Mouse (Mus musculus) midbrain, embryonic 10.5 days (tissue): ENCODE results near the gene Zfp365. TPM values are rescaled to one million over a fixed set of nuclear protein-coding genes. Genes with fewer than 3 reads are reported as not detected.

Source experiments
- DNase-seq: peaks from one replicate; pipeline ENCODE4 v3.0.0-alpha.2; 2017; ENCODE audit warnings: low spot score
- H3K27ac ChIP-seq: fragments of 300-500 bp; sonication (generic); replicated peaks from 2 replicates; pipeline ENCODE4 v1.5.1; 2016; ENCODE audit warnings: mild to moderate bottlenecking
- H3K27me3 ChIP-seq: fragments of 300-500 bp; sonication (generic); 2 replicates; pipeline ENCODE4 v1.6.1; 2016; ENCODE audit warnings: low read depth, mild to moderate bottlenecking; ENCODE audit not compliant: poor library complexity, severe bottlenecking
- H3K36me3 ChIP-seq: fragments of 300-500 bp; sonication (generic); 2 replicates; pipeline ENCODE4 v1.6.1; 2016; ENCODE audit warnings: mild to moderate bottlenecking, moderate library complexity
- H3K4me1 ChIP-seq: fragments of 300-500 bp; sonication (generic); 2 replicates; pipeline ENCODE4 v1.6.1; 2016
- H3K4me3 ChIP-seq: fragments of 300-500 bp; sonication (generic); 2 replicates; pipeline ENCODE4 v1.5.1; 2016; ENCODE audit warnings: mild to moderate bottlenecking, moderate library complexity
- H3K9me3 ChIP-seq: fragments of 300-500 bp; sonication (generic); replicated peaks from 2 replicates; pipeline ENCODE4 v1.6.1; 2016; ENCODE audit warnings: mild to moderate bottlenecking
- WGBS: fragments of 180-500 bp; shearing (Covaris S2); methylation state at CpG from one replicate; pipeline ENCODE4 v1.1.7; 2016; 5-methylcytosine and 5-hydroxymethylcytosine counted together
- polyA plus RNA-seq: library from polyadenylated mRNA; unstranded; fragments of >200 nt; fragmentation: Nextera tagmentation; extraction: Ambion mirVana; gene quantifications from 2 replicates; pipeline ENCODE4 v1.2.1, GENCODE M21; 2016

Gene Zfp365
- polyA plus RNA-seq, 1 experiment from 2014 or later = 2.3 TPM

- Histone ChIP-seq H3K27me3 (no peaks in the 10 kb centered on the region), H3K4me3 (no peak overlapping the region), H3K9me3 (peaks cover 5% of the 10 kb centered on the region; the same call in 1 of the 2 replicates), H3K4me1 (no peaks in the 10 kb centered on the region), H3K27ac (no peak overlapping the region), H3K36me3 (no peaks in the 10 kb centered on the region)
- DNase-seq = no peak
- WGBS = 49% methylated on average over 7 of the region's 7 CpGs
These were observed 11.6 kb upstream of the Zfp365 start for GRCm38 (mm10) chr10:67924030-67924429.

- H3K27me3 ChIP-seq = 0 out of 2 replicates have a peak, but pooled peaks cover 7% of the 10 kb centered on the region
- peaks cover 5% of the 10 kb centered on the region; the same call in 1 of the 2 replicates for H3K9me3 ChIP-seq
- H3K4me1 ChIP-seq = 0 out of 2 replicates have a peak, but pooled peaks cover 3% of the 10 kb centered on the region
- no peak overlapping the region for H3K4me3 ChIP-seq
- DNase-seq = no peak
- no peaks in the 10 kb centered on the region for H3K36me3 ChIP-seq
- 91% methylated on average over 6 of the region's 6 CpGs for WGBS
- H3K27ac ChIP-seq = no peak overlapping the region
These were observed 9.3 kb upstream of the Zfp365 start for GRCm38 (mm10) chr10:67921777-67922176.

GRCm38 (mm10) chr10:67919706-67920105, 7.2 kb upstream of the Zfp365 start:
- Histone ChIP-seq H3K27ac (no peak overlapping the region), H3K4me3 (no peak overlapping the region), H3K9me3 (peaks cover 5% of the 10 kb centered on the region; the same call in 1 of the 2 replicates), H3K27me3 (peaks cover 20% of the 10 kb centered on the region), H3K36me3 (no peaks in the 10 kb centered on the region), H3K4me1 (0 out of 2 replicates have a peak, but pooled peaks cover 3% of the 10 kb centered on the region)
- 94% methylated on average over 4 of the region's 4 CpGs for WGBS
- DNase-seq = no peak

GRCm38 (mm10) chr10:67918194-67918899, 5.9 kb upstream of the Zfp365 start:
- no peaks in the 10 kb centered on the region for H3K9me3 ChIP-seq
- H3K36me3 ChIP-seq = no peaks in the 10 kb centered on the region
- WGBS = 82% methylated on average over 4 of the region's 4 CpGs
- H3K27me3 ChIP-seq = peaks cover 33% of the 10 kb centered on the region
- no peak for DNase-seq
- 0 out of 2 replicates have a peak, but pooled peaks cover 3% of the 10 kb centered on the region for H3K4me1 ChIP-seq
- no peak overlapping the region for H3K4me3 ChIP-seq
- no peak overlapping the region for H3K27ac ChIP-seq

GRCm38 (mm10) chr10:67917356-67917755, 4.9 kb upstream of the Zfp365 start:
- no peaks in the 10 kb centered on the region for H3K9me3 ChIP-seq
- H3K27ac ChIP-seq = no peak overlapping the region
- H3K36me3 ChIP-seq = no peaks in the 10 kb centered on the region
- WGBS = 61% methylated on average over 7 of the region's 7 CpGs
- no peak for DNase-seq
- no peak overlapping the region for H3K4me3 ChIP-seq
- H3K27me3 ChIP-seq = peaks cover 43% of the 10 kb centered on the region
- peaks cover 7% of the 10 kb centered on the region for H3K4me1 ChIP-seq

GRCm38 (mm10) chr10:67911447-67912336, 770 bp downstream of the Zfp365 start:
- peak overlapping the region; percentile 77 for H3K4me3 ChIP-seq
- no peaks in the 10 kb centered on the region; the same call in 1 of the 2 replicates for H3K36me3 ChIP-seq
- H3K27ac ChIP-seq = peak overlapping the region; percentile 84
- WGBS = 21% methylated on average over 33 of the region's 33 CpGs
- no peak for DNase-seq
- peaks cover 7% of the 10 kb centered on the region; the same call in 1 of the 2 replicates for H3K9me3 ChIP-seq
- H3K27me3 ChIP-seq = peaks cover 92% of the 10 kb centered on the region
- H3K4me1 ChIP-seq = peaks cover 14% of the 10 kb centered on the region

- DNase-seq = no peak
- peaks cover 100% of the 10 kb centered on the region for H3K27me3 ChIP-seq
- H3K4me3 ChIP-seq = no peak overlapping the region
- H3K27ac ChIP-seq = no peak overlapping the region
- no peaks in the 10 kb centered on the region; the same call in 1 of the 2 replicates for H3K36me3 ChIP-seq
- WGBS = 90% methylated on average over 4 of the region's 4 CpGs
- H3K9me3 ChIP-seq = peaks cover 7% of the 10 kb centered on the region; the same call in 1 of the 2 replicates
- H3K4me1 ChIP-seq = peaks cover 14% of the 10 kb centered on the region
These were observed 4.5 kb downstream of the Zfp365 start for GRCm38 (mm10) chr10:67907931-67908330.

GRCm38 (mm10) chr10:67906926-67907325, 5.5 kb downstream of the Zfp365 start:
- Histone ChIP-seq H3K36me3 (no peaks in the 10 kb centered on the region; the same call in 1 of the 2 replicates), H3K27ac (no peak overlapping the region), H3K4me3 (no peak overlapping the region), H3K27me3 (peaks cover 100% of the 10 kb centered on the region), H3K9me3 (peaks cover 7% of the 10 kb centered on the region; the same call in 1 of the 2 replicates), H3K4me1 (peaks cover 7% of the 10 kb centered on the region)
- DNase-seq = no peak
- WGBS = 95% methylated on average over 2 of the region's 2 CpGs

- H3K27me3 ChIP-seq = peaks cover 95% of the 10 kb centered on the region
- peaks cover 10% of the 10 kb centered on the region for H3K4me1 ChIP-seq
- H3K27ac ChIP-seq = no peak overlapping the region
- DNase-seq = no peak
- no peaks in the 10 kb centered on the region; the same call in 1 of the 2 replicates for H3K36me3 ChIP-seq
- no peak overlapping the region for H3K4me3 ChIP-seq
- 85% methylated on average over 4 of the region's 4 CpGs for WGBS
- peaks cover 7% of the 10 kb centered on the region; the same call in 1 of the 2 replicates for H3K9me3 ChIP-seq
These were observed 6.4 kb downstream of the Zfp365 start for GRCm38 (mm10) chr10:67906063-67906462.

GRCm38 (mm10) chr10:67903387-67903786, 9.1 kb downstream of the Zfp365 start:
- peaks cover 95% of the 10 kb centered on the region for H3K27me3 ChIP-seq

GRCm38 (mm10) chr10:67901179-67901578, 11.3 kb downstream of the Zfp365 start:
- H3K27me3 ChIP-seq = peaks cover 95% of the 10 kb centered on the region
- H3K4me1 ChIP-seq = peaks cover 14% of the 10 kb centered on the region
- peak; percentile 56 for DNase-seq
- no peak overlapping the region for H3K27ac ChIP-seq
- H3K4me3 ChIP-seq = no peak overlapping the region
- 7% methylated on average over 5 of the region's 5 CpGs for WGBS
- H3K9me3 ChIP-seq = 0 out of 2 replicates have a peak, but pooled peaks cover 2% of the 10 kb centered on the region
- no peaks in the 10 kb centered on the region for H3K36me3 ChIP-seq

More at GRCm38 (mm10) chr10:67903387-67903786, 9.1 kb downstream of the Zfp365 start:
- Histone ChIP-seq H3K27ac (no peak overlapping the region), H3K4me1 (peaks cover 14% of the 10 kb centered on the region), H3K36me3 (no peaks in the 10 kb centered on the region; the same call in 1 of the 2 replicates), H3K9me3 (peaks cover 9% of the 10 kb centered on the region; the same call in 1 of the 2 replicates), H3K4me3 (no peak overlapping the region)
- 86% methylated on average over 7 of the region's 7 CpGs for WGBS
- no peak for DNase-seq

GRCm38 (mm10) chr10:67898949-67899675, 13.3 kb downstream of the Zfp365 start:
- Histone ChIP-seq H3K36me3 (no peaks in the 10 kb centered on the region), H3K27me3 (peaks cover 95% of the 10 kb centered on the region), H3K27ac (no peak overlapping the region), H3K9me3 (0 out of 2 replicates have a peak, but pooled peaks cover 2% of the 10 kb centered on the region), H3K4me1 (peaks cover 14% of the 10 kb centered on the region), H3K4me3 (no peak overlapping the region)
- DNase-seq = no peak
- WGBS = 80% methylated on average over 4 of the region's 4 CpGs
